Mouse (Mus musculus): ENCODE data around the gene Tex11. TPM values are rescaled to one million over a fixed set of nuclear protein-coding genes. Genes with fewer than 3 reads are reported as not detected.
"Not testable (repeated sequence)": the region's sequence is repeated elsewhere in the genome, so short reads cannot be mapped to it uniquely, and the experiment has no call there.

The Tex11 gene
- polyA plus RNA-seq (2016; fragmentation: Nextera tagmentation; extraction: Ambion mirVana), result 0.23 and 0.29 TPM in 2 replicates

DNA sequence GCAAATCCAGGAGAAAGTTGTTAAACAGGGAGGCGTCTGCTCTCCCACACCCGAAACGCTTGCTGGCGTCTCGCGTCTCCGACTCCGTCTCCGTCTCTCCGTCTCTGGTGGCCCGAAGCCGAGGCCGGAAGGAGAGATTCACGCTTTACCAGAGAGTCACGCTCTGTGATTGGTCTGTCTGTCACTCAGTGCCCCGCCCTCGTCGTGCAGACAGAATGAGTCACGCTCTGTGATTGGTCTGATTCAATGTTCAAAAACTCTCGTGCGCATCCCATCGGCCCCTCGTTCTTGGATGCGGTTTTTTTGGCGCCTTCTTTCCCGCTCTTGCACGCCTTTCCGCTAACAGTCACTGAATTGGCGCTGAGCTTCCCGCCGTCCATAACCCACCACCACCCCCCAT, at the start of gene Tex11:
Tex11 (minus strand) TSS at position 127 of the 400 bp plus-strand sequence.
- Histone ChIP-seq H3K27ac (ENCODE audit: poor library complexity, severe bottlenecking) (no peak within 1 kb of the TSS), H3K4me3 (no peak within 1 kb of the TSS), H3K27me3 (replicated peaks) (no peaks in the 10 kb centered on the region), H3K9me3 (replicated peaks) (peaks cover 5% of the 10 kb centered on the region; the same call in 1 of the 2 replicates), H3K36me3 (no peaks in the 10 kb centered on the region), H3K9ac (no peak within 1 kb of the TSS), H3K4me2 (no peak within 1 kb of the TSS), H3K4me1 (replicated peaks) (no peaks in the 10 kb centered on the region)
- 80% methylated on average over 31 of the region's 31 CpGs for WGBS
- no peak for ATAC-seq (ENCODE audit: insufficient number of reproducible peaks, low FRiP score)

DNA sequence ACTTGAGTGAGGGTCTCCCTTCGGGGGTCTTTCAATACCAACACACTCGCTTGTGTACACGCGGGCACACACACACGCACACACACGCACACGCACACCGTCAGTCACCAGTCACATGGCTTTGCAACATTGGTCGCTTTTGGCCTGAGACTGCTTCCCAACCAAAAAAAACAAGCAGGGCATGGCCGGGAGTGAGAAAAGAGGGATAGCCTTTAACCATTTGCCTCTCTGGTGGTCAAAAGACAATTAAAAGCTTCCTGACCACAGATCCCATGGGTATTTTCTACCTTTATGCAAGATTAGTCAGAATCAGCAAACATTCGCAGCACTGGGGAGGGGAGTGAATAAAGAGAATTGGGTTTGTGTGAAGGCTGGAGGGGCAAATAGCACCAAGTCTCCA, 26.5 kb upstream of the Tex11 start, which contains the start of gene Slc7a3:
Slc7a3 (minus strand) TSS at position 101 of the 400 bp plus-strand sequence.
- no peak for ATAC-seq (ENCODE audit: insufficient number of reproducible peaks, low FRiP score)
- Histone ChIP-seq H3K9me3 (replicated peaks) (no peaks in the 10 kb centered on the region), H3K27me3 (replicated peaks) (peaks cover 31% of the 10 kb centered on the region), H3K4me1 (replicated peaks) (no peaks in the 10 kb centered on the region), H3K4me3 (peak within 1 kb of the TSS; percentile 44), H3K36me3 (no peaks in the 10 kb centered on the region), H3K9ac (no peak within 1 kb of the TSS), H3K4me2 (peak within 1 kb of the TSS; percentile 82), H3K27ac (ENCODE audit: poor library complexity, severe bottlenecking) (no peak within 1 kb of the TSS)
- 28% methylated on average over 11 of the region's 11 CpGs for WGBS

DNA sequence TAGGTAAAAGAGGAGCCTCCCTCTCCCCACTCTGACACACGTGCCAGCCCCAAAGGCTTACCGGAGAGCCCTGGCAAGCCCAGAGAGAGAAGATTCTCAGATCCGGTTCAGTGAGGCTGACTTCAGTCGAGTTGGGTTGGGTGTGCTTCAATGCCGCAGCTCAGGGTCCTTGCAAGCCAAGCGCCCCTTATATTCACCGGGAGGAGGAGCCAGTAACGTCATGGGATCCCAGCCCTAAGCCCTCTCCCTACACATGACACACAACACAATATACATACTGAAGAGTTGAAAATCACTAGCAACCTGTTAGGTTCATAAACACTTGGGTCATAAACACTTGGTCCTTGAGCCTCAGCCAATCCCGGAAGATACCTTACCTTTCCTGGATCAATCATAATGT, 25.7 kb upstream of the Tex11 start:
- not testable (repeated sequence) for H3K9ac ChIP-seq; H3K4me1 ChIP-seq (replicated peaks); H3K27ac ChIP-seq (ENCODE audit: poor library complexity, severe bottlenecking); ATAC-seq (ENCODE audit: insufficient number of reproducible peaks, low FRiP score); H3K36me3 ChIP-seq; H3K9me3 ChIP-seq (replicated peaks)
- peaks cover 31% of the 10 kb centered on the region for H3K27me3 ChIP-seq (replicated peaks)
- H3K4me2 ChIP-seq, result peak overlapping the region; percentile 82
- peak overlapping the region; percentile 44 for H3K4me3 ChIP-seq
- WGBS, result 19% methylated on average over 9 of the region's 9 CpGs

DNA sequence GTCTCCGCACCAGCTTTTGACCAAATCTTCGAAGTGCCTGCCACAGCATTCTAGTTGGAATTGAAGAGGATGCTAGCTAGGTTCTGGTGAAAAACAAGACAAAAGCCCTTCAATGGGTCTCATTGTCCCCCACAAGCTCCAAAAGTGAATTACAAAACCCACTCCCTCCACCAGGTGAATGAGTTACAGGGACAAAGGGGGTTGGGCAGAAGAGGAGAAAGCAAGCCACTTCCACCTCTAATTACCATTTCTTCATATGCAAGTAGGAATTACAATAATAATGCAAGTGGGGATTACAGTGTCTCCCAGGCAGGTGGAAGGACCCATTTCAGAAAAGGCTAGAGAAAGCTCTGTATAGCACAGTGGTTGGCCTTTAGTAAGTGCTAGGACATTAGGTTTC, 24.7 kb upstream of the Tex11 start:
- Histone ChIP-seq H3K36me3 (no peaks in the 10 kb centered on the region), H3K4me3 (no peak overlapping the region), H3K4me1 (replicated peaks) (no peaks in the 10 kb centered on the region), H3K9me3 (replicated peaks) (no peaks in the 10 kb centered on the region), H3K4me2 (peak overlapping the region; percentile 82; the same call in 1 of the 2 replicates), H3K27me3 (replicated peaks) (peaks cover 30% of the 10 kb centered on the region), H3K9ac (no peak overlapping the region), H3K27ac (ENCODE audit: poor library complexity, severe bottlenecking) (no peak overlapping the region)
- ATAC-seq (ENCODE audit: insufficient number of reproducible peaks, low FRiP score), result no peak
- 53% methylated on average over 2 of the region's 2 CpGs for WGBS

DNA sequence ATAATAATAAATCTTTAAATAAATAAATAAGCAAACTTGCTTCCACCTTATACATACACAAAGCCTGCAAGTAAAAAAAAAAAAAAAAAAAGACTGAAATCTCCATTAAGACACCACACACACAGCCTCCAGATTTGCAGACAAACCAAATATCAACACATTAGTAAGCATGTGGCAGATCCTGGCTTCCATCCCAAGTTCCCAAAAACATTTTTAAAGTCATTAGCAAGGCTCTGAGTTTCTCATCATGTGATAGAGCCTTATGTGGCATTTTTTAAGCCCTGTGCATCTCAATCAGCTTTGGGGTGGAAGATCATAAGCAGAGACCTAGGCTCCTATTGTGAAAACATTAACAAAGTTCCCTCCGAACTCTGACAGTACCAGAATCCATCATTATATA, 5.8 kb upstream of the Tex11 start:
- no peaks in the 10 kb centered on the region for H3K27me3 ChIP-seq (replicated peaks)
- no peak overlapping the region for H3K27ac ChIP-seq (ENCODE audit: poor library complexity, severe bottlenecking)
- 74% methylated on average over 1 of the region's 1 CpGs for WGBS
- no peak overlapping the region for H3K9ac ChIP-seq
- no peak for ATAC-seq (ENCODE audit: insufficient number of reproducible peaks, low FRiP score)
- no peaks in the 10 kb centered on the region; the same call in 1 of the 2 replicates for H3K9me3 ChIP-seq (replicated peaks)
- H3K4me3 ChIP-seq, result no peak overlapping the region
- no peaks in the 10 kb centered on the region for H3K36me3 ChIP-seq
- H3K4me2 ChIP-seq, result no peak overlapping the region
- H3K4me1 ChIP-seq (replicated peaks), result no peaks in the 10 kb centered on the region

DNA sequence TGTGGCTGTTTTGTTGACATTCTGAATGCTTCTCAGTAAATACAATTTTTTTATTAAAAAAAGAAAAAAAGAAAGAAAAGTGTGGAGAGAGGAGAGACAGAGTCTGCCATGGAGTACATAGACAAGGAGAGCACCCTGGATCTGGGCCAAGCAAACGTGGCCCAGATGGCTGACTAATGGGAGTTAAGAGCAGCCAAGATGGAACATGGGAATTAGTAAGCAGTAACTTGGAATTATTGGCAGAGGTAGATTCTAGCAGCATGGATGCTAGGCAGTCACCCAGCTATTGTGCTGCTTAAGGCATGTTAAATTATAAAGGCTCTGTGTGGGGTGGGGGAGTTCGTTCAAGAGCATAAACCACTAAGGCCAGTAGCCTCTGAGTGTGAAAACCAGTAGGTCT, 4.0 kb upstream of the Tex11 start:
- Histone ChIP-seq H3K9ac (no peak overlapping the region), H3K4me1 (replicated peaks) (no peaks in the 10 kb centered on the region), H3K27me3 (replicated peaks) (no peaks in the 10 kb centered on the region), H3K36me3 (no peaks in the 10 kb centered on the region), H3K4me3 (no peak overlapping the region), H3K9me3 (replicated peaks) (peaks cover 5% of the 10 kb centered on the region; the same call in 1 of the 2 replicates), H3K27ac (ENCODE audit: poor library complexity, severe bottlenecking) (no peak overlapping the region), H3K4me2 (no peak overlapping the region)
- no peak for ATAC-seq (ENCODE audit: insufficient number of reproducible peaks, low FRiP score)
- WGBS, result 63% methylated on average over 2 of the region's 2 CpGs

DNA sequence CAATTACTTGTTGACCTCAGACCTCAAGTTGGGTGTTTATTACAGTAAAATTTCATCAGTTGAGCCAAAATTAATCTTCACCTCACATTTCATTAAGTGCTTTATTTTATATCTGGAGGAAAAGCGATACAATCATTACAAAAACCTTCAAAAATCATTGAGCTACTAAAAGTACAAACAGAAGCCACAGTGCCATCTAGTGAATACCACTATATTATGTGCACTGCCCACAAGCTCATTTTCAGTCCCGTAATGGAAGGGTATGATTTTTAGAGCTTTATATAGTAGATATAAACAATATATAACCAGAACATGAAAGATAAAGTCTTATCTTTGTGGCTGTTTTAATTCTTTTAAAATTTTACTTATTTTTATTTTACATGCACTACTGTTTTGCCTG, 115.8 kb downstream of the Tex11 start:
- no peaks in the 10 kb centered on the region for H3K4me1 ChIP-seq (replicated peaks)
- H3K9me3 ChIP-seq (replicated peaks), result no peaks in the 10 kb centered on the region
- no peak overlapping the region for H3K4me3 ChIP-seq
- WGBS, result 42% methylated on average over 2 of the region's 2 CpGs
- no peaks in the 10 kb centered on the region for H3K27me3 ChIP-seq (replicated peaks)
- no peak for ATAC-seq (ENCODE audit: insufficient number of reproducible peaks, low FRiP score)
- H3K36me3 ChIP-seq, result no peaks in the 10 kb centered on the region
- H3K27ac ChIP-seq (ENCODE audit: poor library complexity, severe bottlenecking), result no peak overlapping the region
- no peak overlapping the region for H3K4me2 ChIP-seq
- no peak overlapping the region for H3K9ac ChIP-seq

DNA sequence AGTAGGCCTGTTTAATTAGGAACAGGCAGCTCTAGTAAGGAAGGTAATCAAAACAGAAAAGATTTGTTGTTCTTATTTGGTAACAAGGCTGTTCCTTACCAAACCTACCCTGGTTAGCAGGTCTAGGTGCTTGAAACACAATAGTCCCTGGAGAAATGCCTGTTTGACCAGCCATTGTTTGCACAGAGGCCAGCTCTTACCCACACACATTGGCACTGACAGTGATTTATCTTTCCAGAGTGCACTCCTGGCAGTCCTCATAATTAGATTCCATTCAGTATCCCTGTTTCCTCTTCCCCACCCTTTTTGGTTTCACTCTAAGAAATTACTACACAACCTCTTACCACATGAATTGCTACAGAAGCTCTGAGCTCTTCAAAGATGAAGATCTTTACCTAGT, 220.3 kb downstream of the Tex11 start:
- Histone ChIP-seq H3K27ac (ENCODE audit: poor library complexity, severe bottlenecking) (no peak overlapping the region), H3K9me3 (replicated peaks) (no peaks in the 10 kb centered on the region), H3K9ac (no peak overlapping the region), H3K4me1 (replicated peaks) (no peaks in the 10 kb centered on the region), H3K4me2 (no peak overlapping the region), H3K36me3 (no peaks in the 10 kb centered on the region), H3K27me3 (replicated peaks) (0 out of 2 replicates have a peak, but pooled peaks cover 3% of the 10 kb centered on the region), H3K4me3 (no peak overlapping the region)
- ATAC-seq (ENCODE audit: insufficient number of reproducible peaks, low FRiP score), result no peak

DNA sequence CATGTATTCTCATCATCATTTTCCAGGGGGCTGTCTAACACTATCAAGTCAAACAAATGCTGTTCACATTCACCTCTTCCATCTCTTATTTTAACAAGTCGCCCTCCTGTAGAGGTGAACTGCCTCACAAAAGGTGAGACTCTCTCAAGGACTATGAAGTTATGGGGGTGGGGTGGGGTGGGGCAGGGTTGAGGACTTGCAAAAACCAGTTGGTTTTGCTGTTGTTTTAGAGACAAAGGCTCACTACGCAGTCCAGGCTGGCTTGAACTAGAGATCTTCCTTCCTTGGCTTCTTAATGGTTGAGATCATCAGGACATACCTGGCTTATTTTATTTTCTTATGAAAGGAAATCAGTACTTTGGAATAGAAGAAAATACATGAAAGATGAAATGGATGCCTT, 226.7 kb downstream of the Tex11 start:
- Histone ChIP-seq H3K36me3 (no peaks in the 10 kb centered on the region), H3K4me1 (replicated peaks) (no peaks in the 10 kb centered on the region), H3K4me3 (no peak overlapping the region), H3K27me3 (replicated peaks) (0 out of 2 replicates have a peak, but pooled peaks cover 6% of the 10 kb centered on the region), H3K9ac (no peak overlapping the region), H3K4me2 (no peak overlapping the region), H3K9me3 (replicated peaks) (no peaks in the 10 kb centered on the region), H3K27ac (ENCODE audit: poor library complexity, severe bottlenecking) (no peak overlapping the region)
- ATAC-seq (ENCODE audit: insufficient number of reproducible peaks, low FRiP score), result no peak
- 60% methylated on average over 2 of the region's 2 CpGs for WGBS

DNA sequence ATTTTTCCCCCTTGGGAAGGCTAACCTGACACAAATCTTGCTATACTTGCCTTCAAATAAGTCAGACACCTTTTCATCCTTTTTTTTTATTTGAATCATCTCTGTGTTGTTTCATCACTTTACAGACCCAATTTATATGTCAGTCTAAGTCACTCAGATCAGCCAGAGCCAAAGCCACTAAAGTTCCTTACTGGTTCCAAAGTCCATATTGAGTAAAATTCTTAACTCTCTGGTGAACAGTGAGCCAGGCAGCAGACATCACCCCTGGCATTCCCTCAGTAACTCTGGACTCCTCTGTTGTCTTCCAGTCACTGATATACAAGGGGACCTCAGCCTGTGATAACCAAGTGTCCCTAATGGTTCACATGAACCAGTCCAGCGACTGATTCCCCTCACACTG, 233.9 kb downstream of the Tex11 start:
- no peaks in the 10 kb centered on the region for H3K36me3 ChIP-seq
- ATAC-seq (ENCODE audit: insufficient number of reproducible peaks, low FRiP score), result no peak
- 60% methylated on average over 1 of the region's 1 CpGs for WGBS
- 0 out of 2 replicates have a peak, but pooled peaks cover 3% of the 10 kb centered on the region for H3K27me3 ChIP-seq (replicated peaks)
- 0 out of 2 replicates have a peak, but pooled peaks cover 4% of the 10 kb centered on the region for H3K9me3 ChIP-seq (replicated peaks)
- no peaks in the 10 kb centered on the region for H3K4me1 ChIP-seq (replicated peaks)
- no peak overlapping the region for H3K27ac ChIP-seq (ENCODE audit: poor library complexity, severe bottlenecking)
- no peak overlapping the region for H3K4me3 ChIP-seq
- H3K9ac ChIP-seq, result no peak overlapping the region
- no peak overlapping the region for H3K4me2 ChIP-seq

DNA sequence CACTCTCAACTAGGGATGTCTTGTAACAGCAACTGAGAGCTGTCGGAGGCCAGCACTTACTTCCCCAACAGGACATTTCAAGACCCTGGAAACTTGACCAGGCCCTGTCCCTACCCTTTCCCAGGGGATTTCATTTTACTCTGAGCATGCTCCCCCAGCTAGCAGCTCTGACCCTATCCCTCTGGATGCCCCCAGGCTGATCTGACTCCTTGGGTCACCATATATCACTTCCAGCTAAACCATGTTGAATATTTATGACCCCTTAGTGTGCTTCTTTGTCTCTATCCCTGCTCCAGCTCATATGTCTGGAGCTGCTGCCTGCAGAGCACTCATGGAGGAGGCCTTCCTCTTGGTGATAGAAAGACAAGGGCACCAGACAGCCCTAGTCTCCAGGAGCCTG, 238.3 kb downstream of the Tex11 start:
- Histone ChIP-seq H3K9me3 (replicated peaks) (no peaks in the 10 kb centered on the region), H3K27me3 (replicated peaks) (no peaks in the 10 kb centered on the region), H3K36me3 (peaks cover 9% of the 10 kb centered on the region), H3K4me1 (replicated peaks) (no peaks in the 10 kb centered on the region), H3K4me3 (no peak overlapping the region), H3K27ac (ENCODE audit: poor library complexity, severe bottlenecking) (no peak overlapping the region), H3K4me2 (no peak overlapping the region), H3K9ac (no peak overlapping the region)
- 85% methylated on average over 1 of the region's 1 CpGs for WGBS
- ATAC-seq (ENCODE audit: insufficient number of reproducible peaks, low FRiP score), result no peak

DNA sequence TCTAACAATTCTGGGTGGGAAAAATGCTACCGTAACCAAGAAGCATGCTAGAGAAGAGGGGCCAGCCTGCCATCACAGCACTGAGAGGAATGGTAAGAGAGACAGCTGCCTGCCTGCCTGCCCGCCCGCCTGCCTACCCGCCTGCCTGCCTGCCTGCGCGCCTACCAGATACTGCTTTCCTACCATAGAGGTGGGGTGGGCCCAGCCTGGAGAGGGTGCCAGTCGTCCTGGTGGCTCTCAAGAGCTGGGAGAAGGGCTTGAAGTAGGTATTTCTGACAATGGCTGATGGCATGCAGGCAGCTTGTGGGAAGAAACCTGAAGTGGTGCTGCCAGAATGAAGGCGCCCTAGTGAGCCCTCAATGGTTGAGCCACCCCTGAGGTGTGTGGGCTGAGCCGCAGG, 240.8 kb downstream of the Tex11 start:
- no peak overlapping the region for H3K4me3 ChIP-seq
- WGBS, result 86% methylated on average over 9 of the region's 9 CpGs
- peaks cover 31% of the 10 kb centered on the region for H3K36me3 ChIP-seq
- H3K9me3 ChIP-seq (replicated peaks), result no peaks in the 10 kb centered on the region
- H3K27me3 ChIP-seq (replicated peaks), result no peaks in the 10 kb centered on the region
- H3K4me2 ChIP-seq, result no peak overlapping the region
- no peak overlapping the region for H3K9ac ChIP-seq
- H3K27ac ChIP-seq (ENCODE audit: poor library complexity, severe bottlenecking), result no peak overlapping the region
- no peaks in the 10 kb centered on the region for H3K4me1 ChIP-seq (replicated peaks)
- no peak for ATAC-seq (ENCODE audit: insufficient number of reproducible peaks, low FRiP score)

Data from heart, embryonic 12.5 days (tissue).